Mouse (Mus musculus) lung, adult 2 months (tissue): ENCODE measurements at regions not wholly inside any gene's neighbourhood (a gene's known extent, or its start where the extent isn't known, plus 50 kb on each side); places are given as distances from the start of the nearest gene placed in this dataset.

ENCODE experiments used
- CTCF ChIP-seq: fragments of 200-500 bp; IDR thresholded peaks from 2 replicates; pipeline ENCODE4 v1.5.1; 2011; ENCODE audit warnings: mild to moderate bottlenecking, low read length, control low read depth; ENCODE audit not compliant: insufficient read depth
- POLR2A ChIP-seq: fragments of 200-500 bp; IDR thresholded peaks from 2 replicates; pipeline ENCODE4 v1.6.1; 2011; ENCODE audit warnings: low read depth, mild to moderate bottlenecking, control low read depth, low read length, borderline replicate concordance; ENCODE audit errors: extremely low read depth

GRCm38 (mm10) chr14:21932771-21933170 is 56.6 kb downstream of the Zfp503 start:
- TF ChIP-seq CTCF (no peak), POLR2A (no peak)
